Mouse (Mus musculus) limb, embryonic 15.5 days (tissue): Measurements from ENCODE around the gene Nos2. TPM values are rescaled to one million over a fixed set of nuclear protein-coding genes. Genes with fewer than 3 reads are reported as not detected.

Source experiments
- ATAC-seq: fragments of 200-750 bp; cut with Nextera tagmentation; 2 replicates; pipeline ENCODE4 v1.8.0; 2017; ENCODE audit warnings: low read depth, moderate TSS enrichment; ENCODE audit not compliant: insufficient number of reproducible peaks, low FRiP score, low TSS enrichment
- H3K27ac ChIP-seq: fragments of 300-500 bp; sonication (generic); 2 replicates; pipeline ENCODE4 v1.5.1; 2015; ENCODE audit warnings: moderate library complexity, mild to moderate bottlenecking, inconsistent platforms
- H3K27me3 ChIP-seq: fragments of 300-500 bp; sonication (generic); 2 replicates; pipeline ENCODE4 v1.6.1; 2015; ENCODE audit warnings: inconsistent platforms
- H3K36me3 ChIP-seq: fragments of 300-500 bp; sonication (generic); 2 replicates; pipeline ENCODE4 v1.6.1; 2015; ENCODE audit warnings: inconsistent platforms
- H3K4me1 ChIP-seq: fragments of 300-500 bp; sonication (generic); 2 replicates; pipeline ENCODE4 v1.6.1; 2015; ENCODE audit warnings: inconsistent platforms
- H3K4me2 ChIP-seq: fragments of 300-500 bp; sonication (generic); 2 replicates; pipeline ENCODE4 v1.6.1; 2015; ENCODE audit warnings: mild to moderate bottlenecking, inconsistent platforms
- H3K4me3 ChIP-seq: fragments of 300-500 bp; sonication (generic); 2 replicates; pipeline ENCODE4 v1.5.1; 2015; ENCODE audit warnings: mild to moderate bottlenecking, inconsistent platforms
- H3K9ac ChIP-seq: fragments of 300-500 bp; sonication (generic); 2 replicates; pipeline ENCODE4 v1.6.1; 2015; ENCODE audit warnings: inconsistent platforms
- H3K9me3 ChIP-seq: fragments of 300-500 bp; sonication (generic); 2 replicates; pipeline ENCODE4 v1.6.1; 2016; ENCODE audit warnings: inconsistent platforms
- WGBS: fragments of 180-500 bp; shearing (Covaris S2); methylation state at CpG from one replicate; pipeline ENCODE4 v1.1.7; 2015; 5-methylcytosine and 5-hydroxymethylcytosine counted together
- polyA plus RNA-seq: library from polyadenylated mRNA; unstranded; fragments of >200 nt; fragmentation: Nextera tagmentation; extraction: Ambion mirVana; gene quantifications from 2 replicates; pipeline ENCODE4 v1.2.1, GENCODE M21; 2015

Nos2 gene
- polyA plus RNA-seq, 1 experiment from 2014 or later, result 1.9 TPM

DNA sequence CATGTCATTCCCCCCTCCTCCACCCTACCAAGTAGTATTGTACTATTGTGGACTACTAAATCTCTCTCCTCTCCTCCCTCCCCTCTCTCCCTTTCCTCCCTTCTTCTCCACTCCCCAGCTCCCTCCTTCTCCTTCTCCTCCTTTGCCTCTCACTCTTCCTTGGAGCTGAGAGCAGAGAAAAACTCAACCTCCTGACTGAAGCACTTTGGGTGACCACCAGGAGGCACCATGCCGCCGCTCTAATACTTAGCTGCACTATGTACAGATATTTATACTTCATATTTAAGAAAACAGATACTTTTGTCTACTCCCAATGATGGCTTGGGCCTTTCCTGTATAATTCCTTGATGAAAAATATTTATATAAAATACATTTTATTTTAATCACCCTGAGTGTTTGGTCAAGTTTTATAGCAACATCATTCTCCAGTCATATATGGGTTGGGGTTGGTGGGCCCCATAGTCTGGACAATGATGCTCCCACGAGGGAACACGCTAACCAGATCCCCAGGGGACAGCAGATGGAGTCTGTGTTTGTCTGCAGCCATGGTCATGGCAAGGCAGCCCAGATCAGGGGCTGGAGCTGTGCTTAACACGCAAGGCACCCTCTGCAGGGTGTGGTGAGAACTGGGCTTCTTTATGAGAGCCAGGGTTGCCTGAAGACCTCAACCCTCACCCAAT lies 39.4 kb downstream of the Nos2 start:
- no peak for ATAC-seq
- Histone ChIP-seq H3K36me3 (no peaks in the 10 kb centered on the region), H3K4me2 (no peak overlapping the region), H3K27me3 (peaks cover 7% of the 10 kb centered on the region; the same call in 1 of the 2 replicates), H3K4me1 (peaks cover 2% of the 10 kb centered on the region; the same call in 1 of the 2 replicates), H3K9me3 (no peaks in the 10 kb centered on the region), H3K27ac (no peak overlapping the region), H3K9ac (no peak overlapping the region), H3K4me3 (no peak overlapping the region)
- 65% methylated on average over 5 of the region's 5 CpGs for WGBS

DNA sequence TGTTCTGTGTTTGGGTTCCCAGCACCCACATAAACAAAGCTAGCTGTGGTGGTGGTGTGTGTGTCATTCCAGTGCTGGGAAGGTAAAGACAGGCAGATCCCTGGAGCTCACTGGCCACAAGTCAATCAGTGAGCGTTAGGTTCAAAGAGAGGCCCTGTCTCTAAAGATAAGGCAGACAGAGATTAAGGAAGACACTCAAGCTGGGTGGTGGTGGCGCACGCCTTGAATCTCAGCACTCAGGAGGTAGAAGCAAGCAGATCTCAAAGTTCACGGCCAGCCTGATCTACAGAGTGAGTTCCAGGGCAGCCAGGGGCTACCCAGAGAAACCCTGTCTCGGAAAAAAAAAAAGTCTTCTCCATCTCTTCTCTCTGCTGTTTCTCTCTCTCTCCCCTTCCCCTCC lies 40.6 kb downstream of the Nos2 start:
- no peak for ATAC-seq
- Histone ChIP-seq H3K36me3 (no peaks in the 10 kb centered on the region), H3K9ac (no peak overlapping the region), H3K9me3 (no peaks in the 10 kb centered on the region), H3K27me3 (peaks cover 7% of the 10 kb centered on the region; the same call in 1 of the 2 replicates), H3K4me1 (peaks cover 2% of the 10 kb centered on the region; the same call in 1 of the 2 replicates), H3K4me2 (no peak overlapping the region), H3K4me3 (no peak overlapping the region), H3K27ac (no peak overlapping the region)
- 72% methylated on average over 5 of the region's 5 CpGs for WGBS

DNA sequence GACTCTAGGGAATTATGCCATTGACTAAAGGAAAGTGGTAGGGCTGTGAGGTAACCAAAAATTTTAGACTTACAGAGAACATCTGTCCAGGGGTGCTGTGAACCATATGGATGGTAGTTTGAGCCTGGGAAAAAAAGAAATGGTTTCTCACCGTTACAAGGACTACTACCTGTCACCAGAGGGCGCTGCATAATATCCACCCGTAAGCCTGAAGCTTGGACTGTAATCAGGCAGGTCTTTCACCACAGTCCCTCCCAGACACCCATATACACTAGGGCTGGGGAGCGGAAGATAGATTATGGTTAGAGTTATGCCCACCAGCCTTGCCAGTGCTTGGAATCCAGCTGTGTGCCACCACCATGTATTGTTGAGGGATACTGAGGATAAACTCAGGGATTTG lies 46.8 kb downstream of the Nos2 start:
- Histone ChIP-seq H3K4me2 (no peak overlapping the region), H3K27me3 (no peaks in the 10 kb centered on the region), H3K4me1 (peaks cover 4% of the 10 kb centered on the region), H3K36me3 (no peaks in the 10 kb centered on the region), H3K9ac (no peak overlapping the region), H3K27ac (no peak overlapping the region), H3K4me3 (no peak overlapping the region), H3K9me3 (no peaks in the 10 kb centered on the region)
- WGBS, result 30% methylated on average over 4 of the region's 4 CpGs
- no peak for ATAC-seq

DNA sequence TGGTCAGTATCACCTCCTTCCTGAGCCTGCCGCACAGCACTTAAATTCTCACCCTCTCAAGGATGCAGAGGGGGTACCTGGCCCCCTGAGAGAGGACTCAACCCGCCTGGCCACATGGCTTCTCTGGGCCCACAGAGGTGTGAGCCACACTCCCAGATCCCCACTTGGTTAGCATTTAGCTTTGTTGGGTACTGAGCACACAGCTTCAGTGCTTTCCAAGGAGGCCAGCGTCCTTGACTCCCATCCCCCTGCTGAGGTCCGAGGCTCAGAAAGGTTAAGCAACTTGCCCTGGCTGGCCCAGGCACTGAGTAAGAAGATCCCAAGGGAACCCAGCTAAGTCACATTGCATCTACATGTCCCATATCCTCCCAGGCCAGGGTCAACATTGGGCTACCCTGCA lies 47.5 kb downstream of the Nos2 start:
- no peaks in the 10 kb centered on the region for H3K27me3 ChIP-seq
- H3K9me3 ChIP-seq, result no peaks in the 10 kb centered on the region
- no peak overlapping the region for H3K4me2 ChIP-seq
- ATAC-seq, result no peak
- no peak overlapping the region for H3K9ac ChIP-seq
- WGBS, result 84% methylated on average over 4 of the region's 4 CpGs
- H3K27ac ChIP-seq, result no peak overlapping the region
- no peak overlapping the region for H3K4me3 ChIP-seq
- H3K4me1 ChIP-seq, result peaks cover 11% of the 10 kb centered on the region
- H3K36me3 ChIP-seq, result no peaks in the 10 kb centered on the region

DNA sequence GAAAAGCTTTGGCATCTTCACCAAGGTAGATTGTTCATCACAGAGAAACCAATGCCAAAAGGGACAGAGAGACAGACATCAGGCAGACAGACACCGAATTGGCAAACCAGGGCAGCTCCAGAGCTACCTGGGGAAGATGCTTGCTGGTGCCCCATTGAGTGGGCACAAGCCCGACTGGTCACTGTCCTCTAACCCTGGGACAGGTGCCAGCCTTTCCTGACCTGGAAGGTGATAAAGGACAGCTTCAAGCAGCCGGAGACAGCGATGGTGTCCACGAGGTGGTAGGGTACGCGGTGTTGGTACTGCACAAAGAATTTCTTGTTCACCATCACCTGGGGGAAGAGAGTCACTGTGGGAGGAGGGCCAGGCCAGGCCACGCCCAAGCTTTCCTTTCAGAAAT lies 50.5 kb downstream of the Nos2 start:
- WGBS, result 89% methylated on average over 8 of the region's 8 CpGs
- Histone ChIP-seq H3K36me3 (no peaks in the 10 kb centered on the region), H3K9me3 (no peaks in the 10 kb centered on the region), H3K27me3 (no peaks in the 10 kb centered on the region), H3K4me1 (peaks cover 15% of the 10 kb centered on the region), H3K9ac (no peak overlapping the region), H3K4me2 (no peak overlapping the region), H3K4me3 (no peak overlapping the region), H3K27ac (no peak overlapping the region)
- no peak for ATAC-seq

DNA sequence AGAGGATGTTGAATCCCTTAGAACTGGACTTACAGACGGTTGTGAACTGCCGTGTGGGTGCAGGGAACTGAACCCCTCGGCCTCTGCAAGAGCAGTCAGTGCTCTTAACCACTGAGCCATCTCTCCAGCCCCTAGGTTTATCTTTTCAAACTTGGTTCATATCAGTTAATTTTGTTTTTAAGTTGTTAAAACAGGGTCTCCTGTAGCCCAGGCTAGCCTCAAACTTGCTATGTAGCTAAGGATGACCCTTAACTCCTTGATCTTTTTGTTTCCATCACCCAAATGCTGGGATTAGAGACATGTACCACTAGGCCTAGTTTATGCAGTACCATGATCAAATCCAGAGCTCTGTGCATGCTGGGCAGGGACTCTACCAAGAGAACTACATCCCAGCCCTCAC lies 51.2 kb downstream of the Nos2 start:
- Histone ChIP-seq H3K4me3 (no peak overlapping the region), H3K27me3 (no peaks in the 10 kb centered on the region), H3K36me3 (no peaks in the 10 kb centered on the region), H3K9me3 (no peaks in the 10 kb centered on the region), H3K9ac (no peak overlapping the region), H3K4me2 (no peak overlapping the region), H3K27ac (no peak overlapping the region), H3K4me1 (peaks cover 15% of the 10 kb centered on the region)
- WGBS, result 88% methylated on average over 3 of the region's 3 CpGs
- no peak for ATAC-seq

DNA sequence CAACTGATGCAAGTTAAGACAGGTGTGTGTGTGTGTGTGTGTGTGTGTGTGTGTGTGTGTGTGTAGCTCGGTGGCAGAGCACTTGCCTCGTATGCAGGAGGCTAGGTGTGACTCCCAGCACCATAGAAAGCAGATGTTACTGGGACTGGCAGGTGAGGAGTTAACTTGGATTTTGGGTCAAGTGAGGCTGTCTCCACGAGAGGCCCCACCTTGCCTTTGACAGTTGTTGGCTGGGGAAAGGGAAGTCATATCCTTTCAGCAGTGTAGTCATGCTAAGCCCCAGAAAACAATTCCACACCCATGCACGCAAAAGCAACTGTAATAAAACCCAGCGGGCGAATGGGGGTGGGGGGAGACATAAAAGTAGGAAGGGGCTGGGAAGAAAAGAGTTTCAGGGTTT lies 51.7 kb downstream of the Nos2 start:
- 17% methylated on average over 6 of the region's 6 CpGs for WGBS
- H3K4me1 ChIP-seq, result peaks cover 15% of the 10 kb centered on the region
- no peak overlapping the region for H3K4me3 ChIP-seq
- no peaks in the 10 kb centered on the region for H3K9me3 ChIP-seq
- H3K27me3 ChIP-seq, result no peaks in the 10 kb centered on the region
- H3K9ac ChIP-seq, result no peak overlapping the region
- H3K27ac ChIP-seq, result peak overlapping the region; percentile 38; the same call in 1 of the 2 replicates
- no peak for ATAC-seq
- no peaks in the 10 kb centered on the region for H3K36me3 ChIP-seq
- H3K4me2 ChIP-seq, result no peak overlapping the region

DNA sequence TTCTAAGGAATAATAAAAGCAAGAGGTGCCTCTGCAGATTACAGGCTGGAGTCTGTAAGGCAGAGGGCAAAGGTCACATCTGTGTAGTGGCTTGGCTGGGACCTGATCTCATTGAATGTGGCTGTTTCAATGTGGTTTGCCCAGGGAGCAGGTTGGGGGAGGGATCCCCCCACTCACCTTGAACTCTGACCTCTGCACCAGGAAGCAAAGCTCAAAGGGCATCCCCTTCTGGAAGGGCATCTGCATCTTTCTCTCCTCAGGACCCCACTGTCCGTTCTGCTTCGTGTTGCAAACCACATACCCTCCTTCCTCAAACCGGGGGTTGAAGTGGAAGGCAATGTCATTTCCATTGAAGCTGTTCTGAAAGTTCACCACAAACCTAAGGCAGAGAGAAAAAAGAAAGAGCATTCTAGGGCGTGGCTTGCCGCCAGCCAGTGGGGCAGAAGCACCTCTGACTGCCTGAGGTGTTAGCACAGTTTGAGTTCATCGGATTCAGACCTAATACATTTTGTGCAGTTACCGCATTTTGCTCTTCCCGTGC lies 52.3 kb downstream of the Nos2 start:
- Histone ChIP-seq H3K9ac (no peak overlapping the region), H3K9me3 (no peaks in the 10 kb centered on the region), H3K4me1 (peaks cover 15% of the 10 kb centered on the region), H3K4me3 (no peak overlapping the region), H3K36me3 (no peaks in the 10 kb centered on the region), H3K4me2 (0 out of 2 replicates have a peak overlapping the region, but pooled peaks have one; percentile 0), H3K27me3 (no peaks in the 10 kb centered on the region), H3K27ac (peak overlapping the region; percentile 38; the same call in 1 of the 2 replicates)
- no peak for ATAC-seq
- 35% methylated on average over 8 of the region's 8 CpGs for WGBS

DNA sequence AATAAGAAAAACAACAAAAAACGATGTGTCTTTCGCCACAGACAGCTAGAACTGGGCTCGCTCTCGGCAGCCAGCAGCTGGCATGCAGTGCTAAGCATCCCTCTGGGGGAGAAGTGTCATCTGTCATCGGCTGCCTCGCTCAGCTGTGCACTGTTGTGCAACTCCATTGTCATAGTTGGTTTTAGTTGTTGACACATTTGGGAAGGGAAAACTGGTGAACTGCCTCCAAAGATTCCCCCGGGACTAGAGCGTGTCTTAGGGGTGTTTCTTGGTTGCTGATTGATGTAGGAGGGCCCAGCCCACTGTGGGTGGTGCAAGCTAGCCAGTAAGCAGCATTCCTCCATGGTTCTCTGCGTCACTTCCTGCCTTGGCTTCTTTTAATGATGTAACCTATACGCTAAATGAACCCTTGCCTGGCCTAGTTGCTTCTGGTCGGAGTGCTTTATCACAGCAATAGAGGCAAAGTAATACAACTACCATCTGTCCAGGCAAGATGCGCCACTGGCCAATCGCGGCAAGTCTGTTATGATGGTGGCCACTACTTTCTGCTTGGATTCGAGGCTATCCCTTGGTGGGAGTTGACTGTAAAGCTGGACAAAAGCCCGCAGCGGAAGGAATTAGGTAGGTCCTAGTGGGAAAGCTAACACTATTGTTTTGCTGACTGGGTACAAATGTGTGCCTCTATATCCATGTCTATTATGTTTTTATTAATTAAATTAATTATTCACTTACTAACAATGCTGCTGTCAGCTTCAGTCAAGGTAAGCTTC lies 53.0 kb downstream of the Nos2 start:
- Histone ChIP-seq H3K27me3 (no peaks in the 10 kb centered on the region), H3K36me3 (no peaks in the 10 kb centered on the region), H3K27ac (peak overlapping the region; percentile 38), H3K9me3 (no peaks in the 10 kb centered on the region), H3K4me2 (0 out of 2 replicates have a peak overlapping the region, but pooled peaks have one; percentile 0), H3K4me1 (peaks cover 19% of the 10 kb centered on the region), H3K9ac (no peak overlapping the region), H3K4me3 (no peak overlapping the region)
- no peak for ATAC-seq
- 66% methylated on average over 17 of the region's 17 CpGs for WGBS

DNA sequence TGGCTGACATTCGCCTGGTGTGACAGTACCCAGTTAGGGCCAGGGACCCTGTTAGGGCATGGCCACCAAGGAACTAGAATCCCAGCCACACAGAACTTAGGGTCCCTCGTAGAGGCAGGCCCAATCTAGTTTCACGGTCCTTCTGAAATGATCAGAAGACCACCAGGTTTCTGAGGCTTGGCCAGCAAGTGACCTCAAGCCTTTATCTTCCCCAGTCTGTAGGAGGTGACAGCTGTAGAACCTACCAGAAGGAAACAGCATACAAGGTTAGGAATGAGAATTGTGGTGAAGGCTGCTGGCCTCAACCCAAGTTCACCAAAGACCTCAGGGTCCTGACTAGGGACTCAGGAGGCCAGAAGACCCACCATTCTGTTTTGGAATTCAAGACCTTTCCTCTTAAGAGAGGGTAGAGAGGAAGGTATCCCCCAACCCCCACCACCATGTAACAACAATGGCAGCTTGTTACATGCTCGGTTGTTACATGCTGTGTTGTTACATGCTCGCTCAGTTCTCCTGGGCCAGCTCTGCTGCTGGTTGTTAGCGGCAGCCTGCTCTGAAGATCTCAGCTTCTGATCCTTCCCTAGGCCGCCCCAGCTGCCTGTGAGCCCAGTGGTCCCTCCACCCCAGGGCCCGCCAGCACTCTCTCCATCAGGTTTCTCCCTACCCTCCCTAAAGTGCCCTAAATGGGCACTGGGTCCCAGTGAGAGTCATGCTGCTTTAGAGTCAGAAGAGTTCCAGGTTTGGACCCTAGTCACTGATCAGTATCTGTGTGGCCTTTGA lies 56.3 kb downstream of the Nos2 start:
- Histone ChIP-seq H3K27me3 (no peaks in the 10 kb centered on the region), H3K4me3 (no peak overlapping the region), H3K9ac (no peak overlapping the region), H3K9me3 (no peaks in the 10 kb centered on the region), H3K36me3 (no peaks in the 10 kb centered on the region), H3K4me2 (no peak overlapping the region), H3K4me1 (peaks cover 19% of the 10 kb centered on the region), H3K27ac (no peak overlapping the region)
- no peak for ATAC-seq
- 76% methylated on average over 8 of the region's 8 CpGs for WGBS

DNA sequence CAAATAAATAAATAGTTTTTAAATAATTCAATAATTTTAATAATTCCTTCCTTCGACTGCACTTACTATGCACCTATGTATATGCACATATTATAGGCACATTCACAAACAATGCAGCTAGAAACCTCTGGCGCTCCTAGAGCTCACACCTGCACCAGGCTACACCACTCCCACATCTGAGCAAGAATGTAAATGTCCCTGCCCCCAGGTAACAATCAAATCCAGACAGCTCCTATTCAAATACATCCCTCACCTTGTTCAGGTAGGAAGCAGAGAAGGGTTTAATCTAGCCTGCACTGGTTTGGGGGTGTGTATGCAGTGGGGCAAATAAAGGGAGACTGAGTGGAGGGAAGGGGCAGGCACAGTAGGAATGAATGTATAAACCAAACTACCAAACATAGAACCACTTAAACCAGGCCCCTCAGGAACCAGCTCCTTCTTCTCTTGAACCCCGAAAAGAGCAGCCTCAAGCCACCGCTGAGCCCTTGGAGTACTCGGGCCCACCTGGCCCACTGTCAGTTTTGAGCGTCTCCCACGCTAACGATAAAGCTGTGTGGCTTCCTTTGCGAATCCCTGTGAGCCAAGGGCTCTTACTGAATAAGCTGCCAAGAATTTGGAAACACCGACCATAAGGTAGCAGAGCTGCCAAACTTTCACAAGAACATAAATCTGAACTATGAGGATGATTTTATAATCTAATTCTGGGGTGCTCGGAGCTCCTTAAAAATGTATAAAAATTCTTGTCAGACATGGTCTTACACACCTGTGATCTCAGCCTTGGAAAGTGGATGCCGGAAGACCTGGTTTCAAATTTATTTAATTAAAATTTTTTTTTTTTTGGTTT lies 57.8 kb downstream of the Nos2 start:
- no peaks in the 10 kb centered on the region for H3K27me3 ChIP-seq
- H3K9me3 ChIP-seq, result no peaks in the 10 kb centered on the region
- no peak overlapping the region for H3K4me3 ChIP-seq
- H3K36me3 ChIP-seq, result no peaks in the 10 kb centered on the region
- WGBS, result 54% methylated on average over 12 of the region's 12 CpGs
- ATAC-seq, result no peak
- H3K4me1 ChIP-seq, result peaks cover 10% of the 10 kb centered on the region
- no peak overlapping the region for H3K9ac ChIP-seq
- no peak overlapping the region; the same call in 1 of the 2 replicates for H3K27ac ChIP-seq
- H3K4me2 ChIP-seq, result no peak overlapping the region
